Mouse (Mus musculus): ENCODE measurements around the gene Mcoln2.

The Mcoln2 gene

GRCm38 (mm10) chr3:146149156-146150057, at the start of gene Mcoln2:
Gene Mcoln2 (plus strand): TSS chr3:146149833.
- in situ Hi-C loops (cut with MboI; ENCODE audit: low sequenced_read_pairs) = no loop called here

- in situ Hi-C loops (cut with MboI; ENCODE audit: low sequenced_read_pairs) = no loop called here
Observed at GRCm38 (mm10) chr3:146099925-146100324, 49.7 kb upstream of the Mcoln2 start.

GRCm38 (mm10) chr3:146102049-146102448, 47.6 kb upstream of the Mcoln2 start:
- in situ Hi-C loops (cut with MboI; ENCODE audit: low sequenced_read_pairs) = no loop called here

GRCm38 (mm10) chr3:146107116-146107849, 42.4 kb upstream of the Mcoln2 start:
- in situ Hi-C loops (cut with MboI; ENCODE audit: low sequenced_read_pairs) = no loop called here

- in situ Hi-C loops (cut with MboI; ENCODE audit: low sequenced_read_pairs) = no loop called here
Observed at GRCm38 (mm10) chr3:146107921-146108571, 41.6 kb upstream of the Mcoln2 start, which contains the start of gene Wdr63. Gene Wdr63 (minus strand): TSS chr3:146108130.

GRCm38 (mm10) chr3:146108945-146109344, 40.7 kb upstream of the Mcoln2 start:
- in situ Hi-C loops (cut with MboI; ENCODE audit: low sequenced_read_pairs) = no loop called here

GRCm38 (mm10) chr3:146110358-146110757, 39.3 kb upstream of the Mcoln2 start:
- in situ Hi-C loops (cut with MboI; ENCODE audit: low sequenced_read_pairs) = no loop called here

- in situ Hi-C loops (cut with MboI; ENCODE audit: low sequenced_read_pairs) = no loop called here
Observed at GRCm38 (mm10) chr3:146110916-146111315, 38.7 kb upstream of the Mcoln2 start.

GRCm38 (mm10) chr3:146117258-146117996, 32.2 kb upstream of the Mcoln2 start, which contains the start of gene Mcoln3:
Gene Mcoln3 (plus strand): TSS chr3:146117450.
- in situ Hi-C loops (cut with MboI; ENCODE audit: low sequenced_read_pairs) = no loop called here

GRCm38 (mm10) chr3:146117997-146118457, 31.6 kb upstream of the Mcoln2 start:
- in situ Hi-C loops (cut with MboI; ENCODE audit: low sequenced_read_pairs) = no loop called here

- in situ Hi-C loops (cut with MboI; ENCODE audit: low sequenced_read_pairs) = no loop called here
Observed at GRCm38 (mm10) chr3:146121310-146122124, 28.1 kb upstream of the Mcoln2 start.

GRCm38 (mm10) chr3:146122125-146122420, 27.6 kb upstream of the Mcoln2 start:
- in situ Hi-C loops (cut with MboI; ENCODE audit: low sequenced_read_pairs) = no loop called here

- in situ Hi-C loops (cut with MboI; ENCODE audit: low sequenced_read_pairs) = no loop called here
Observed at GRCm38 (mm10) chr3:146122807-146123463, 26.7 kb upstream of the Mcoln2 start.

GRCm38 (mm10) chr3:146123464-146123825, 26.2 kb upstream of the Mcoln2 start:
- in situ Hi-C loops (cut with MboI; ENCODE audit: low sequenced_read_pairs) = no loop called here

- in situ Hi-C loops (cut with MboI; ENCODE audit: low sequenced_read_pairs) = no loop called here
Observed at GRCm38 (mm10) chr3:146127205-146127604, 22.4 kb upstream of the Mcoln2 start.

- in situ Hi-C loops (cut with MboI; ENCODE audit: low sequenced_read_pairs) = no loop called here
Observed at GRCm38 (mm10) chr3:146134834-146135233, 14.8 kb upstream of the Mcoln2 start.

GRCm38 (mm10) chr3:146135417-146135816, 14.2 kb upstream of the Mcoln2 start:
- in situ Hi-C loops (cut with MboI; ENCODE audit: low sequenced_read_pairs) = no loop called here

GRCm38 (mm10) chr3:146136422-146136821, 13.2 kb upstream of the Mcoln2 start:
- in situ Hi-C loops (cut with MboI; ENCODE audit: low sequenced_read_pairs) = no loop called here

GRCm38 (mm10) chr3:146140276-146140675, 9.4 kb upstream of the Mcoln2 start:
- in situ Hi-C loops (cut with MboI; ENCODE audit: low sequenced_read_pairs) = no loop called here

Measured in CH12F3 (cell line).